Mouse (Mus musculus): ENCODE data around the gene Sox30.

Gene Sox30

GRCm38 (mm10) chr11:45979946-45980892 is at the start of gene Sox30:
Gene Sox30 (plus strand): TSS chr11:45980310.
- DNase-seq, result peak; percentile 73

- DNase-seq, result no peak
Measured at GRCm38 (mm10) chr11:45932771-45933170, 47.3 kb upstream of the Sox30 start.

- no peak for DNase-seq
Measured at GRCm38 (mm10) chr11:45937478-45937877, 42.6 kb upstream of the Sox30 start.

- DNase-seq, result no peak
Measured at GRCm38 (mm10) chr11:45938917-45939316, 41.2 kb upstream of the Sox30 start.

- no peak for DNase-seq
Measured at GRCm38 (mm10) chr11:45942281-45942680, 37.8 kb upstream of the Sox30 start.

GRCm38 (mm10) chr11:45943108-45943705 is 36.9 kb upstream of the Sox30 start:
- DNase-seq, result no peak

- DNase-seq, result peak; percentile 50
Measured at GRCm38 (mm10) chr11:45943891-45944642, 36.0 kb upstream of the Sox30 start.

GRCm38 (mm10) chr11:45944643-45945156 is 35.4 kb upstream of the Sox30 start, which contains the start of gene Lsm11:
Gene Lsm11 (minus strand): TSS chr11:45944935.
- DNase-seq, result peak; percentile 98

- DNase-seq, result no peak
Measured at GRCm38 (mm10) chr11:45946796-45947195, 33.3 kb upstream of the Sox30 start.

- DNase-seq, result no peak
Measured at GRCm38 (mm10) chr11:45947491-45947890, 32.6 kb upstream of the Sox30 start.

- peak; percentile 92 for DNase-seq
Measured at GRCm38 (mm10) chr11:45955127-45955627, 24.9 kb upstream of the Sox30 start, which contains the start of gene Thg1l. Gene Thg1l (minus strand): TSS chr11:45955494.

- no peak for DNase-seq
Measured at GRCm38 (mm10) chr11:45959598-45959997, 20.5 kb upstream of the Sox30 start.

GRCm38 (mm10) chr11:45960003-45960402 is 20.1 kb upstream of the Sox30 start:
- DNase-seq, result peak; percentile 36

GRCm38 (mm10) chr11:45966896-45967295 is 13.2 kb upstream of the Sox30 start:
- no peak for DNase-seq

- DNase-seq, result no peak
Measured at GRCm38 (mm10) chr11:45968466-45968865, 11.6 kb upstream of the Sox30 start.

GRCm38 (mm10) chr11:45973635-45974034 is 6.5 kb upstream of the Sox30 start:
- no peak for DNase-seq

- DNase-seq, result no peak
Measured at GRCm38 (mm10) chr11:45974466-45974865, 5.6 kb upstream of the Sox30 start.

- no peak for DNase-seq
Measured at GRCm38 (mm10) chr11:45976061-45976460, 4.0 kb upstream of the Sox30 start.

- no peak for DNase-seq
Measured at GRCm38 (mm10) chr11:45980893-45981253, 763 bp downstream of the Sox30 start.

GRCm38 (mm10) chr11:45991604-45992003 is 11.5 kb downstream of the Sox30 start:
- no peak for DNase-seq

GRCm38 (mm10) chr11:45992087-45992486 is 12.0 kb downstream of the Sox30 start:
- no peak for DNase-seq

GRCm38 (mm10) chr11:46016061-46016460 is 36.0 kb downstream of the Sox30 start:
- DNase-seq, result peak; percentile 57

- no peak for DNase-seq
Measured at GRCm38 (mm10) chr11:46020246-46020645, 40.1 kb downstream of the Sox30 start.
